Mouse (Mus musculus): ENCODE data around the gene Slc15a3.

Gene Slc15a3

DNA sequence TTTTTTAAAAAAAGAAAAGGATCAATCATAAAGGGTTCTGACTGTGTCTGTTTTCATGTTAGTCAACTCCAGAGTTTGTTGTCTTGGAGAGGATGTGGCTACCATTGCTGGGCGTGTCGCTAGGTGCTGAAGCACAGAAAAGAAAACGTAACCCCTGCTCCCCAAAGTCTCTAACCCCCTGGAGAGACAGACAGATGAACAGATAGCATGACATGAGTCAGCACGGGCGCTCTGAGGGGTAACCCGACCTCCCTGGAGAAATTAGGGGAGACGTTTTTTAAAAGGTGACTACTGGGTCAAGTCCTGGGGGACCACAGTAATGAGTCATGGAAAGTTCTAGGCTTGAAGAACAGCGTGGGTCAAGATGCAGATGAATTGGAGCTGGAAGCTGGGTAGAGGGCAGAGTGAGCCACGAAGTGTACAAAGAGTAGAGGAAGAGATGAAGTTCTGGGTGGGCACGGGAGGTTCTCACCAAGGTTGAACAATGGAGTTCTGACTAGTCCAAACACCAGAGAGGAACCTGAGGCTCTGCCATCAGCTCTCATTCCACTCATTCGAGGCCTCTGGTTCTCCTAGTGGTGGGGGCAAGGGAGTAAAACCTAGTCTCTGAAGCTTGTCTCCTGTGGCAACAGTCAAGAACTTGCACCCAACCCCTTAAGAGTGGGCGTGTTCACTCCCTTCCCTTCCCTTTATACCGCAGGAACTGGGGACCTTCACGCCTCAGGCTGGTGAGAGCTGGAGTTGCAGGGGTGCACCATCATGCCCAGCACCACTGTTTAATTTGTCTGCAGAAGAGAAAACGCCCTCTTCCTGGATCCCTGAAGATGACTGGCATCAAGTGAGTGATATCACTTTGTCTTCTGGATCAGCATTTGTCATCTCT lies at the start of gene Slc15a3:
Gene Slc15a3, plus strand, starts transcription at position 718 of the 883 bp plus-strand sequence.
- no peak for DNase-seq

- DNase-seq: no peak
Measured at GRCm38 (mm10) chr19:10790323-10790722, 49.2 kb upstream of the Slc15a3 start.

GRCm38 (mm10) chr19:10793044-10793443 lies 46.5 kb upstream of the Slc15a3 start:
- DNase-seq: no peak

- DNase-seq: no peak
Measured at GRCm38 (mm10) chr19:10794916-10795315, 44.6 kb upstream of the Slc15a3 start.

DNA sequence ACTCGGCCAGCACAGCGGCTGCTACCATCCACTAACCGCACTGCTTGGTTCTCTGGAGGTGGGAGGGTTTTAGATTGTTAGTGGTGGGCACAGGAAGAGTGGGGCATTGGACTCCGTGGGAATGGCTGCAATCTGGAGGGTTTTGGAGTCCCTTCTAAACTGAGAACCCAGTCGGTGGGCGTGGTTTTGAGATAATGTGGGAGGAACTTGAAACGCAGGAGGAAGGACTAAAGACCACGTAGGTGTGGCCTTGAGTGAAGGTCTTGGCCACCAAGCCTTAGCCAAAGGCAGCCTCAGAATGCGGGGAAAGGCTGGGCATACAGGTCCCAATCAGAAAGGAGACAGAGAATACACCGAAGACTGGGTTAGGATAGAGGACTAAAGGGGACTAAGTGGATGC lies 41.0 kb upstream of the Slc15a3 start:
- no peak for DNase-seq

DNA sequence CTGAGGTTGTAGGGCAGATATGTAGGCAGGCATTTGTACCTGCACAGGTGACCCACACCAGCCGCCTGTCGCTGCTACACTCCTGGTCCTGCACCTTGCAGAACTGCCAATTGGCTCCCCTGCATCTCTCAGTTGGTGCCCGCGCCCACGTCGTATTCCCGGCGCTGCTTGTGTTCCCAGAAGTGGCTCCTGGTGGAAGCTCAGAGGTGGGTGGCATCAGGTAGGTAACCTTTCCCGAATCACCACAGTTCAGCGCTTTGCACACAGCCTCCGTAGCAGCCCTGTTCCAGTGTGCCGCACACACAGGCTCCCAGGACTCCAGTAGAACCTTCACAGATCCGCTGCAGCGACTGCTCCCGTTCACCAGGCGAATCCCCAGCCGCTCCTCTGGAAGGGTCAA lies 40.4 kb upstream of the Slc15a3 start:
- DNase-seq: no peak

DNA sequence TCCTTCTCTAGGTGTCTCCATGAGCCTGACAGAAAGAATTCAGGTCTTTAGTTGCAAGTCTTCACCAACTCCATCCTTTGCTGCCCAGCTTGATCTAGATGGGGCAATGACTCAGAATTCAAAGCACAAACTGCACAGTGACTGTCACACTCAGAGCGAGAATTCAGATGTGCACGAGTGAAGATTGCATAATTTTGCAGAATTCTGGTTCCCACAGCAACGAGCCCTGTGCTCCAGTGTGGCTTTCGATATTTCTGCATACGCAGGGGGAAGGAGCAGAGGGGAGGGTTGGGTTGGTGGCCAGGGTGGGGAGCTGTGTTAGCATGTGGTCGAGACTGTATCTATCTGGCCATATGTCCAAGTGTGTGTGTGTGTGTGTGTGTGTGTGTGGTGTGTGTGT lies 38.5 kb upstream of the Slc15a3 start:
- DNase-seq: peak in 1 of 2 experiments; percentile 8

GRCm38 (mm10) chr19:10801906-10802305 lies 37.6 kb upstream of the Slc15a3 start:
- no peak for DNase-seq

DNA sequence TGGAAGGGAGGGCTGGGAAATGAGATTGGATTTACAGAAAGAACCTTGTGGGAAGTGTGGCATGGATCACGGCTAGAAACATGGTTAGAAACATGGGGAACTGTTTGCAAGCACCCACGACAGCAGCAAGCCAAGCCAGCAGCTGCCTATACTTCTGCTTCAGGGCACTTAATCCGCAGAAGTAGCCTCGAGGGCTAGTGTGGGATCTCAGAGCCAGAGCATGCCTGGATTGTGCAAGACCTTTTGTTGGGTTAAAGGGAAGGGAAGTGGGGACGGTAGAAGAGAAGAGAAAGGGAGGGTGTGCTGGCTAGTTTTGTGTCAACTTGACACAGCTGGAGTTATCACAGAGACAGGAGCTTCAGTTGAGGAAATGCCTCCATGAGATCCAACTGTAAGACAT lies 35.8 kb upstream of the Slc15a3 start:
- peak; percentile 37 to 42 for DNase-seq

DNA sequence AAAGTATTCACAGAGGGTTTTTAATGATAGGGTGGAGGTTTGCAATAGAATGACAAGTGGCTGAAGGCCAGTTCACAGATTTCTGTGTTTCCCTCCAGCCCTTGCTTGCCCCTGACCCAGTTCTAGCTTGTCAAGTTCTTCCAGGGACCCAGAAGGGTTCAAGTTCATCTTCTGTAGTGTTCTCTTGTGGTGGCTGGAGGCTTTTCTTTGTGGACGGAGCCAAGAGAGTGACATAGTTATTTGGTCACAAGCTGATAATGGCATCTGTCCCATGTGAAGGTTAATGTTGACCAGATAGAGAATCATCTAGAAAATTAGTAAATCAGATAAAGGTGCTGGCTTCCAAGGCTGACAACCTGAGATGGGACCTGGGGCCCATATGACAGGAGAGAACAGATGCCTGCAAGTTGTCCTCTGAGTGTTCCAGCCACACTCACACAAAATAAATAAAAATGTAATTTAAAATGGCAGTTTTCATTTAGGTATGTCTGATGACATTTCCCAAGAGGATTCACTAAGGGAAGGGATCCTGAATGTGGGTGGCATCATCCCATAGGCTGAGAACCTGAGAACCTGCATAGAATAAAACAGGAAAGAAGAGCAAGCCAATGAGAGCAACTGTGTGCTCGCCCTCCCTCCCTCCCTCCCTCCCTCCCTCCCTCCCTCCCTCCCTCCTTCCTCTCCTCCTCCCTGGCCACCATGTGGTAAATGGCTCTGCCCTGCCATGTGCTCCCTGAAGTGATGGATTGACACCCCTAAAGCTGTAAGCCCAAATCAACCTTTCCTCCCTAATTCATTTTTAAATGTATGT lies 34.5 kb upstream of the Slc15a3 start:
- DNase-seq: no peak

DNA sequence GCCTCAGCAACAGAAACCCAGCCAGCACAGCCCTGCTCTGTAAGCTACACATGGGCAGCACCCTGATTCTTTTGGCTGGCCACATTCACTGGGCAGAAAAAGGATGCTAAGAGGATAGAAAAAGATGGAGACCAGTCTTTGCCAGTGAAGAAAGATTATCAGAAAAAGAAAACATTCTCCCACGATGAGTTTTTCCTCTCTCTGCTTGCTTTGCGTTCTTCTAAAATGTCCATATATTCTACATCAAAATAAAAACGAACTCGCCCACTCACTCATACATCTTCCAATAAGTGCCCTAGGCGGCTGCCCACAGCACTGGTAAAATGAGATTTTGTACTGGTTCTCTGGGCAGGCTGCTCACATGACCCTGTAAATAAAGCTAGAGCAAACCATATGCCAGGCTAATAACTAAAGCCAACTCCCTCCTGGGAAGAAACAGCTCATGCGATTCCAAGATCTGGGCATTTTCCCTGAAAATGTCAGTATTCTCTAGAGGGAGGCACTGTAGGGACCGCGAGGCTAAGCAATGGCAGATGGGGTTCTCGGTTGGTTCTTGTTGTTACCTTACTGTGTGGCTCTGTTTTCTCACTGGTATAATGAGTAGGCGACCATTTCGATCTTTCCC lies 33.8 kb upstream of the Slc15a3 start:
- no peak for DNase-seq

GRCm38 (mm10) chr19:10808524-10809233 lies 30.8 kb upstream of the Slc15a3 start:
- DNase-seq: no peak

GRCm38 (mm10) chr19:10809428-10810175 lies 29.9 kb upstream of the Slc15a3 start:
- DNase-seq: peak in 1 of 2 experiments; percentile 28

DNA sequence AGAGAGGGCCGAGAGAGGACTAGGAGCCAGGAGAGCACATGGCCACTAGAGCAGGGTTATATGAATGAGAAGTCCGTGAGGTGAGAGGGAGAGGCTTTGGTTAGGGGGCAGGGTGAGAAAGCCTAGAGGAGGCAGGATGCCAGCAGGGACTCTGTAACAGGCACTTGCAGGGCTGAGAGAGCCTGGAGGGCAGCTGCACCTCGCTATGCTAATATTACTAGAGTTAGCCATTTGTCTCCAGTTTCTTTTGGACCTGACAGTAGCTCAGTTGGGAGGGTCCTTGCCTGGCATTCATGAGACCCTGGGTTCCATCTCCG lies 29.4 kb upstream of the Slc15a3 start:
- DNase-seq: peak; percentile 55 to 62

DNA sequence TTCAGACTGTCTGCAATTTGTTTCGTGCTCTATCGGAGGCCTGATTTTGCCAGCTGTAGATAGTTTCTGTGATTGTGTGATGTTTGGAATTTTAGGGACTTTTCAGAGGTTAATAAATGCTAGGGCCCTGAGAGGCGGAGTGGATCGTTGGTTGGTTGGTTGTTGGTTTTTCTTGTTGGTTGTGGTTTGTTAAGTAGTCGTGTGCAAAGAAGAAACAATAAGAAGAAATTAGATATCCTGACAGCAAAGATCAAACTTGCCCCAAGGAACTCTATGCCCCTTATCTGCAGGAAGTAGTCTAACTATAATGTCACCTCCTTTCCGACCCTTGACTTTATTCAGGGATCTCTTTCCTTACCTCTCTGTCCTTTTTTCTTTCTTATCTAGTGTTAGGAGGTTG lies 28.1 kb upstream of the Slc15a3 start:
- no peak for DNase-seq

GRCm38 (mm10) chr19:10813039-10813438 lies 26.5 kb upstream of the Slc15a3 start:
- no peak for DNase-seq

DNA sequence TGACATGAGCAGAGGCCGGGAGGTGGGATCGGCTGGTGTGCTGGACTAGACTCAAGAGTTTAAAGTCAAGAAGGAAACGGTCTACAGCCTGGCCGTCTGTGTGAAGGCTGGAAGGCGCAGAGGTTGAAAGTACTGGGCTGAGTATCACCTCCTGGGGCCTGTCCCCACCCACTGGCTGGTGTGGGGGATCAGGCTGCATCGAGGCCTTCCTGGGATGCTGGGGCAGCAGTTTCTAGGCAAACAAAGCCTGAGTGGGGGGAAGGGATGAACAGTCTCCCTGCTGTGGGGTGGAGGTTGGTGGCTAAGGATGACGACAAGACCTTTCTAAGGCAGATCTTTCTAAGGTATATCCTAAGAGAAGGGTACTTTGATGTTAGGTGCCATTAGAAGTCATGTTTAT lies 25.6 kb upstream of the Slc15a3 start:
- DNase-seq: no peak

- DNase-seq: no peak
Measured at GRCm38 (mm10) chr19:10815871-10816270, 23.7 kb upstream of the Slc15a3 start.

GRCm38 (mm10) chr19:10816462-10816861 lies 23.1 kb upstream of the Slc15a3 start:
- DNase-seq: no peak

GRCm38 (mm10) chr19:10818217-10818946 lies 21.1 kb upstream of the Slc15a3 start:
- DNase-seq: peak; percentile 68 to 75

GRCm38 (mm10) chr19:10821319-10821718 lies 18.2 kb upstream of the Slc15a3 start:
- no peak for DNase-seq
